Mouse (Mus musculus) erythroblast, adult 5-6 weeks (primary cell): ENCODE measurements around the gene Tmem151b. TPM values are rescaled to one million over a fixed set of nuclear protein-coding genes. Genes with fewer than 3 reads are reported as not detected.

Source experiments
- ATAC-seq: replicated peaks from 2 replicates; pipeline ENCODE4 v1.8.0; 2016; ENCODE audit warnings: moderate number of reproducible peaks, mild to moderate bottlenecking, moderate TSS enrichment, inconsistent platforms; ENCODE audit not compliant: poor library complexity, low FRiP score, severe bottlenecking
- total RNA-seq, 2 experiments: library from RNA; stranded (forward) in 1 of 2; stranded (reverse) in 1 of 2; fragments of 150-400 nt in 1 of 2; fragments of 200-764, 138-1000 nt in 1 of 2; gene quantifications; 2 replicates each; pipeline versions ENCODE4 v1.2.3 to v1.2.4; 2015 to 2017; ENCODE audit warnings: low replicate concordance in 2 of 2

Tmem151b gene
- total RNA-seq, 2 experiments from 2014 or later = not detected

DNA sequence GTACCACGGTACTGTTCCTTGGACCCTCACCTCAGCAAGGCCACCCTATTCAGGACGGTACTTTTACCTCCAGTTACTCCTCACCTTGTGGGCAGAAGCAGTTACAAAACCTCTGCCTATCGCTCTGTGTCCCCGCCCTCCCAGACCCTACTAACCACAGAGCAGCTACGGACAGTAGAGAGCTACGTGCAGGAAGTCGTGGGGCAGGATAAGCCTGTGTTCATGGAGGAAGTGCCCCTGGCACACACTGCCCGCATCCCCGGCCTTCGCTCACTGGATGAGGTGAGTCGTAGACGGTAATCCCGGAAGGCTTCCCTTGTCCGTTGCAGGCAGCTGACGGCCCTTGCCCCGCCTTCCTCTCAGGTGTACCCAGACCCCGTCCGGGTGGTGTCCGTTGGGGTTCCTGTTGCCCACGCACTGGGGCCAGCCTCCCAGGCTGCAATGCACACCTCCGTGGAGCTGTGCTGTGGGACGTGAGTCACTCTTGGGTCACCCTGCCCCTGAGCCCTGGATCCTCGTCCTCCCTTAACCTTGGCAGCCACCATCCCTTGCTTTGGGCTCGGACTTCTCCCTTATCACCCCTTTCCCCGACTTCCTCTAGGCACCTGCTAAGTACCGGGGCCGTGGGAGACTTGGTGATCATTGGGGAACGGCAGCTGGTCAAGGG is 31.8 kb downstream of the Tmem151b start:
- no peak for ATAC-seq

DNA sequence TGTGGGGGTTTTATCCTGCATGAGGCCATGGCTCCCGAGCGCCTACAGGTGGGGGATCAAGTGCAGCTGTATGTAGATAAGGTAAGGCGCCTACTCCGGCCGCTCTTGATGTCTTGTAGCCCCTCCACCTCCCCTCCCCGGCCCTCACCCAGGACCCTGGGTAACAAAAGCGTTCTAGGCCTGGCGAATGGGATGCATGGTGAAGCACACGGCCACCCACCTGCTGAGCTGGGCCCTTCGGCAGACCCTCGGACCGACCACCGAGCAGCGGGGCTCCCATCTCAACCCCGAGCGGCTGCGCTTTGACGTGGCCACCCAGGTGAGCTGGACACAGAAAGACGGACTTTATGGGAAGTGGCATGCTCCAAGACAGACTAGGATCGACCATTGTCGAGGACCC is 32.3 kb downstream of the Tmem151b start:
- no peak for ATAC-seq

- ATAC-seq = peak; percentile 76
Measured at GRCm38 (mm10) chr17:45516488-45516887, 33.0 kb downstream of the Tmem151b start.

DNA sequence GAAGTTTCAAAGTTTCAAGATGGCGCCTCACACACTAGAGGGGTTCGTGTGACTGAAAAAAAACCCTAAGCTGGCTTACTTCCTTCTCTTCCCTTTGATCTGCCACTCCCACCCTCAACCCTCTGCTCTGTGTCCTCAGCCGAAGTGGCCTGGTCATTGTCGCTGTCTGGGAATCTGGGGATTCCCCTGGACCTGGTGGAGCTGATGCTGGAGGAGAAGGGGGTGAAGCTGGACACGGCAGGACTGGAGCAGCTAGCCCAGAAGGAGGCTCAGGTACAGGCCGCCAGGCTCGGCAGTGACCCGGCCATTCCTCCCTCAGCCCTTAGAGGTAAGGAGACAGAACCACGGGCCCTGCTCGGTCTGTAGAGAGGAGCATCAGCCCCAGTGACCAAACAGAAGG is 33.7 kb downstream of the Tmem151b start:
- ATAC-seq = no peak

DNA sequence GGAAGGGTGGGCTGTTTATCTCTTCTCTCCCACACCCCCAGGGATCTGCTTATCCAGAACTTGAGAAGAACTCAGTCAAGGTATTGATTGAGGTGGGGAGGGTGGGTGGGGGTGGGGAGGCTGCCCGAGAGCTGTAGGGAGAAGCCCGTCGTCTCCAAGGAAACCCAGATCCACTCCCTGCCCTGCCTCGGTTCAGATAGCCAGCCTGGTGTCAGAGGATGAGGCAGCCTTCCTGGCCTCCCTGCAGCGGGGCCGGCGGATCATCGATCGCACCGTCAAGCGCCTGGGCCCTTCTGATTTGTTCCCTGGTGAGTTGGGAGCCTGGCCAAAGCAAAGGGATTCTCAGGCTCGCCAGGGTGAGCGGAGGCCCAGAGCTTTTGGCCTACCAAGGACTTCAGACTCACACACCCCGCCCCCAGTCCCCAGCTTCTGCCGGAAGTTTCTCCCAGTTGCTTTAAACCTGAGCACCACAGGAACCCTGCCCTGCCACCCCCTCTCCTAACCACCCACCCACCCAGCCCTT is 34.2 kb downstream of the Tmem151b start:
- no peak for ATAC-seq

DNA sequence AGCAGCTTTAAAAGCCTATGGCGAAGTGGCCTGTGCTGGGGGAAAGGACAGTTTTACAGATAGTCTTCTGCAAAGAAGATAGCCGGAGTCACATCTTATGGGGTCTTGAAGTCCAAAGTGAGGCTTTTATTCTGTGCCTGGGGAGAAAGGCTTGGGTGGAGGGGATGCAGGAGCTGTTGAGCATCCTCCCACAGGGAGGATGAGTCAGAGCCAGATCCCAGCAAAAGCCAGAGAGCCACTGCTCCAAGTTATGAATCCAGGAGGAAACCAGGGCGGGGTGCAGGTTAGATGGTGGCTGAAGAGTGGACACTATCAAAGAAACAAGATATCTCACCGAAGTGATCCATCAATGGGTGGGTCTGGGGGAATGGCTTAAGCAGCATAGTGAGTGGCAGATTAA is 37.7 kb downstream of the Tmem151b start:
- ATAC-seq = no peak

- ATAC-seq = no peak
Measured at GRCm38 (mm10) chr17:45510871-45511270, 38.6 kb downstream of the Tmem151b start.

GRCm38 (mm10) chr17:45506700-45507189 is 42.7 kb downstream of the Tmem151b start, which contains the start of gene Aars2:
Aars2 (plus strand) TSS chr17:45506841.
- ATAC-seq = peak; percentile 92

DNA sequence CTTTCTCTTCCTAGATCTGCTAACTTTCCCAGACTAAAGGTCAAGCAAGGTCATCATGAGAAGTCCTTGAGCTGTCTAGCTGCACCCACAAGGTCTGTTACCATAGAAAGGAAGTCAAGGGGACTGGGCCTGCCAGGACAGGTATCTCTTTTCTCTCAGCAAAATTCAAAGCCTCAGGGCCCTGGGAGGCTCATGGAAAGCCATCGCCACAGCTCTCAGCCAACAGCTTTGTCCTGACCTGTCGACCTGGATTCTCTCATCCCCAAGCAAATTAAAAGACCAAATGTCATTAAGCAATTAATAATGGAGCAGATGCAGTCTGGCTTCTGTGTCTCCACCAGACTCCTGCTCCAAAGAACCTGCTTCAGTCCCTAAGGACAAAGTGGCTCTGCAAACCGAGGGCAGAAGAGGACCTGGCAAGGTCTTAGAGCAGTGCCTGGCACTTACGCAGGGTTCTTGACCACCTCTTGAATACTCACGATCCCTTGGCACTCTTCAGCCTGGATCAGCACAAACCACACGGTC is 43.5 kb downstream of the Tmem151b start:
- ATAC-seq = no peak

DNA sequence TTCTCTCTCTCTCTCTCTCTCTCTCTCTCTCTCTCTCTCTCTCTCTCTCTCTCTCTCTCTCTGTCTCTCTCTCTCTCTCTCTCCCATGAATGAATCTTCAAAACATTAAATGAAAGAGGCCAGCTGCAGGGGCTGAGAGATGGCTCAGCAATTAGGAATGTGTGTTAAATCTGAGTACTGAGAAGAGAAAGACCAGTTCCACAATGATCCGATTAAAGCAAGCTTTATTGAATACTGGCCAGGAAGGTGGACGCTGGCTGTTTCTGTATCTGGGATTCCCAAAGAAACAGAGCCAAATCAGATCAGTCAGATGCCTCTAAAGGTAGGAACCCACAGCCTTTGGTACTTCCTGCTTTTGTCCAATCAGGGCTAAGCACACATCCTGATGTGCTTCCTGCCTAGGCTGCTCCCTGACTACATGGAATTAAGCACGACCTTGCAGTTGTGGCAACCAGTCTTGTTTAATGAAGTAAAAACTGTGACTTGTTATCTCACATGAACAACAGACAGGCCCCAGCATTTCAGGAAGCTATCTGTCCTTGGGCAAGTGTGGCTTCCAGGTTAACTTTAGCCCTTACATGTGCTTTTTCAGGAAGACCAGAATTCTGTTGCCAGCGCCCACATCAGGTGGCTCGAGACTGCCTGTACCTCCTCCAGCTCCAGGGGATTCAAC is 46.0 kb downstream of the Tmem151b start:
- ATAC-seq = no peak

DNA sequence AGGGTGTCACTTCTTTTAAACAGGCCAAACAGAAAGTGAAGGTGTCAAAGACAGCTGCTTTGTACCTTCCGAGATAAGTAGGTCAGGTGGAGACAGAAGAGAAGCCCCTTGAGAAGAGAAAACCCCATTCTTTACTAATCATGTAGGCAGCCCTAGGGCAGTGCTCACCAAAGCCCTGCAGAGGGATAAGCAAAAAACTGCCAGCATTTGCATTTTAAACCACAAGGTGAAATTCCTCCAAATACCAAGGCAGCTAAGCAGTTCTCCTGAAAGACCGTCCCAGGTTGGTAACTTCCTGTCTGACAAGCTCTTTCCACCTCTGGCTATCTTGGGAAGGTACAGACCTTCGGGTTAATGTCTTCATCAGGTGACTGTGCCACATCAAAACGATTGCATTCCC is 47.2 kb downstream of the Tmem151b start:
- no peak for ATAC-seq

DNA sequence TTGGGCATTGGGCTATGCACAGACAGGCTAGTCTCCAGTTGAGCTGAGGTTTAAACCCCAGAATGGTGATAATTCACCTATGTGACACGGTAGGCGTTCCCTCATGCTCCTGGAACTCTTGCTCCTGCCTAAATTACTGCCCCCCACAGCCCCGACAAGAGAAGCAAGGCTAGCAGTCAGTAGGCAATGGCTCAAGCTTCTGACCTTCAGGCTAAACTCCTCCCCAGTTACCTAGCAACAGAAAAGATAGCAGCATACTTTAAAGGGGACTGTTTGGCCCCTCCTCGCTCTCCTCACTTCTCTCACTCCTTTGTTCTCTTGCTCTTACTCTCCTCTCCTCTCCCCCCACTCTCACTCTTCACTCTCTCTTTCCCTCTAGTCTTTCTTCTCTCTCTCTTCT is 48.5 kb downstream of the Tmem151b start:
- no peak for ATAC-seq

GRCm38 (mm10) chr17:45499516-45499915 is 50.0 kb downstream of the Tmem151b start:
- no peak for ATAC-seq

GRCm38 (mm10) chr17:45498397-45498796 is 51.1 kb downstream of the Tmem151b start:
- ATAC-seq = no peak

DNA sequence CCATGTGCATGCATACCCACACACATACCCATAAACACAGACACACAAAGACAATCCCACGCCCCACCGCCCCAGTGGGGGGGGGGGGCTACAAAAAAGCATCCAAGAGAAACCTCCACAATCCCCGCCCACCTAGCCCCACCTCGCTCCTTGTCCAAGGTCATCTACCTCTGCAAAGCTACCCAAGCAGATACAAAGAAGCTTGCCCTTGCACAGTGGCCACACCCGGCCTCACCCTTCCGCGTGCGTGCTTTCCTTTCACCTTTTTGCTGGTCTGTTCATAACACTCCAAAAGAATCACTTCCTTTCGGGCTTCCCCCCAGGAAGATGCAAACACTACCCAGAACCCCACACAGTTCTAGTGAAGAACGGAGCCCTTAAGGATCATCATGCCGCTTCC is 54.1 kb downstream of the Tmem151b start:
- no peak for ATAC-seq

Other genes starting within 250 kb of the Tmem151b start
- 24.5 and 31.5 TPM in 2 replicates for gene Cdc5l, start 115.9 kb downstream of the Tmem151b start, total RNA-seq (2015; ENCODE audit: low replicate concordance)
- gene Cdc5l, start 115.9 kb downstream of the Tmem151b start, total RNA-seq (2017; ENCODE audit: low replicate concordance) = 61.2 and 66.1 TPM in 2 replicates
- not detected in 2 replicates for gene Spats1, start 74.3 kb downstream of the Tmem151b start, total RNA-seq (2015; ENCODE audit: low replicate concordance)
- 1.4 and 5.6 TPM in 2 replicates for gene Spats1, start 74.3 kb downstream of the Tmem151b start, total RNA-seq (2017; ENCODE audit: low replicate concordance)
- gene Aars2, start 42.8 kb downstream of the Tmem151b start, total RNA-seq (2015; ENCODE audit: low replicate concordance) = 2.7 TPM in 1 of 2 replicates, not detected in the other
- 1.5 and 3.7 TPM in 2 replicates for gene Aars2, start 42.8 kb downstream of the Tmem151b start, total RNA-seq (2017; ENCODE audit: low replicate concordance)
- not detected in 2 replicates for gene Tcte1, start 26.2 kb downstream of the Tmem151b start, total RNA-seq (2015; ENCODE audit: low replicate concordance)
- not detected in 2 replicates for gene Tcte1, start 26.2 kb downstream of the Tmem151b start, total RNA-seq (2017; ENCODE audit: low replicate concordance)
- gene Nfkbie, start 6.0 kb upstream of the Tmem151b start, total RNA-seq (2015; ENCODE audit: low replicate concordance) = 1.5 and 1.7 TPM in 2 replicates
- gene Nfkbie, start 6.0 kb upstream of the Tmem151b start, total RNA-seq (2017; ENCODE audit: low replicate concordance) = 1.1 and 1.5 TPM in 2 replicates
- 16.5 and 25.2 TPM in 2 replicates for gene Slc35b2, start 14.2 kb upstream of the Tmem151b start, total RNA-seq (2015; ENCODE audit: low replicate concordance)
- gene Slc35b2, start 14.2 kb upstream of the Tmem151b start, total RNA-seq (2017; ENCODE audit: low replicate concordance) = 2.2 and 21.7 TPM in 2 replicates
- 192 and 222 TPM in 2 replicates for gene Hsp90ab1, start 23.6 kb upstream of the Tmem151b start, total RNA-seq (2015; ENCODE audit: low replicate concordance)
- gene Hsp90ab1, start 23.6 kb upstream of the Tmem151b start, total RNA-seq (2017; ENCODE audit: low replicate concordance) = 246 and 293 TPM in 2 replicates
- gene Slc29a1, start 49.9 kb upstream of the Tmem151b start, total RNA-seq (2015; ENCODE audit: low replicate concordance) = 15.9 and 34.5 TPM in 2 replicates
- 32.9 and 46.5 TPM in 2 replicates for gene Slc29a1, start 49.9 kb upstream of the Tmem151b start, total RNA-seq (2017; ENCODE audit: low replicate concordance)
- not detected in 2 replicates for gene Mymx, start 52.4 kb upstream of the Tmem151b start, total RNA-seq (2015; ENCODE audit: low replicate concordance)
- gene Mymx, start 52.4 kb upstream of the Tmem151b start, total RNA-seq (2017; ENCODE audit: low replicate concordance) = not detected in 2 replicates
- gene Capn11, start 109.6 kb upstream of the Tmem151b start, total RNA-seq (2015; ENCODE audit: low replicate concordance) = 0.96 and 1.0 TPM in 2 replicates
- gene Capn11, start 109.6 kb upstream of the Tmem151b start, total RNA-seq (2017; ENCODE audit: low replicate concordance) = 0.94 and 0.98 TPM in 2 replicates
- 7.3 and 12.5 TPM in 2 replicates for gene Mrpl14, start 136.6 kb upstream of the Tmem151b start, total RNA-seq (2015; ENCODE audit: low replicate concordance)
- 3.4 and 12.0 TPM in 2 replicates for gene Mrpl14, start 136.6 kb upstream of the Tmem151b start, total RNA-seq (2017; ENCODE audit: low replicate concordance)
- gene Tmem63b, start 137.2 kb upstream of the Tmem151b start, total RNA-seq (2015; ENCODE audit: low replicate concordance) = 2.5 and 5.2 TPM in 2 replicates
- 0.43 and 3.9 TPM in 2 replicates for gene Tmem63b, start 137.2 kb upstream of the Tmem151b start, total RNA-seq (2017; ENCODE audit: low replicate concordance)
- gene 1600014C23Rik, start 184.2 kb upstream of the Tmem151b start, total RNA-seq (2015; ENCODE audit: low replicate concordance) = not detected in 2 replicates
- gene 1600014C23Rik, start 184.2 kb upstream of the Tmem151b start, total RNA-seq (2017; ENCODE audit: low replicate concordance) = not detected in 2 replicates